Mouse (Mus musculus) 3T3-L1 (cell line): ENCODE results near the gene Ppp1r11.

Experiments
- DNase-seq: peaks from one replicate; pipeline ENCODE4 v3.0.0-alpha.2; 2015; ENCODE audit warnings: low read depth, low spot score

Ppp1r11 gene

DNA sequence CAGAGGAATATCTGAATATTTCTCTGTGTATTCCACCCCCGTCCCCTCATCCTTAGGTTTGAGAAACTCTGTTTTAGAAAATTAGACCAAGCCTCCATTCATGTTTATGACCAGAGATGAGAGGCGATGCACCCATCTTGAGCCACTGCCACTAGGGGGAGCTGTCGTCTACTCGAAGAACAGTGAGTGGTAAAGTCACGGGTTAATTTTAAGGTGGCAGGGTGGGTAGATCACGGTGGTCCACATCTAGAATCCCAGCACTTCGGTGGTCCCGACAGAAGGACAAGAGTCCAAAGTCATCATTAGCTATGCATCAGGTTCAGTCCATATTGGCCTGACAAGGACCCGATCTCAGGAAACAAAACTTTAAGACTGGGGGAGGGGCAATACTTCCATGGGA is 36.5 kb downstream of the Ppp1r11 start:
- peak; percentile 81 for DNase-seq

DNA sequence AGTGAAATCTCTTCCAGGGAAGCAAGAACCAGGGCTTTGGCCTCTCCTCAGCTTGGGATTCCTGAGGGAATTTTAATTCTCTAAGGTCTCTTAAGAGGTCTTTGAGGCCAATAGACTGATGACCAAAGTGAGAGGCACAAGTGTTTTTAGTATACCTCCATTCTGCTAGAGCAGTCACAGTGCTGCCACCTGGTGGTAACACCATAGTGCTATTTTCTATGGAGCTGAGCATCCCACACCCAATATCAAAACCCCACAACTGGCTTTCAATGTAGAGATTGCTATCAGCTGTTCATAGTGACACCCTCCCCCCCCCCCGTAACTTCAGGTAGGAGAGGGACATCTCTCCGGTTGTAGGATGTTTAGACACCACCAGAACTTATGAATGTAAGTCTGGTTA is 37.4 kb downstream of the Ppp1r11 start:
- peak; percentile 91 for DNase-seq

DNA sequence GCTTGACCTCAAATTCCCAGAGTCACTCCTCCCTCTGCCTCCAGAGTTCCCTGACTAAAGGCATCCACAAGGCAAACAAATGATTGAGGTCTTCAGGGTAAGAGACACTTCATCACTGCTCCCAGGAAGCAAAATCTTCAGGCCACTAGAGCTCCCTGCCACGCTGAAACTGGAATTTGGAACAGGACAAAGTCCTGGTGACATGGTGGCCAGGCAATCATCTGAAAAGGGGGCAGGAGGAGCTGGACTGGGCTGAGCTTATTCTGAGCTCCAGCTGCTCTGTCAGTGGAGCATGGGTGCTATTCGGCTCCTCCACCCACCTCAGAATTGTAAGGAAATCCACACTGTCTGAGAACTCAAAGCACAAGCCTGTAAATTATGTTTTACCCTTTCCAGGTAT is 39.5 kb downstream of the Ppp1r11 start:
- no peak for DNase-seq

DNA sequence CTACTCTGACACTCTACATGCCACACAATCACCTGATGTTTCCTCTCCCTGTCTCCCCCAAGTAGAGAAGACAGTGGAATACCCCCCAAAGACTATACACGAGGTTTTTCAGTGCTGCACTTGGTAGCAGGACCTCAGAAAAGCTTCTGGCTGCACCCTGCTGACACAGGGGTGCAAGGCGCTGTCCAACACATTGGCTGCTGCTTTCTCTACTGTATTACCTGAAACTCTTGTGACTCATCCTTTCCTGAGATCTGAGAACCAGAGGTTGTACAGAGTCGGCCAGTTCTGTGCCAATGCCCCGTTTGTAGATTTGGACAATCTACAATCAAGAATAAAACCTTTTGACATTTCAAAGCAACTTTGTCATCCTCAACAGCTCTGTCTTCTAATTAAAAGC is 41.7 kb downstream of the Ppp1r11 start:
- no peak for DNase-seq

DNA sequence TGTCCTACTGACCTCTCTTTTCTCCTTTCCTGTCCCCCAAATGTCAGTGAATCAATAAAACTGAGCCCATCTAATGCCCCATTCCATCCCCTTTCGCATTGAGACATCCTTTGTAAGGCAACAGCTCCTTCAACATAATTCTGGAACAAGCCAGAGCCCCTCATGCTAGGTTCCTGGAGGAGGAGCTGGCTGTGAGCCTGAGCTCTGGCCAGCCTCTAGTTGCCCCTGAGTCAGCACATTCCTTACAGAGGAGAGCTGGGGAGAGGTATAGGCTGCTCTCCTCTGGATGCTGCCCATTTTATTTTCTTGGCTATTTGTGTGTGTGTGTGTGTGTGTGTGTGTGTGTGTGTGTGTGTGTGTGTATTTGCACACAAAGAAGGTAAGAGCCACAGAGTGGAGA is 43.3 kb downstream of the Ppp1r11 start:
- DNase-seq: peak; percentile 75

DNA sequence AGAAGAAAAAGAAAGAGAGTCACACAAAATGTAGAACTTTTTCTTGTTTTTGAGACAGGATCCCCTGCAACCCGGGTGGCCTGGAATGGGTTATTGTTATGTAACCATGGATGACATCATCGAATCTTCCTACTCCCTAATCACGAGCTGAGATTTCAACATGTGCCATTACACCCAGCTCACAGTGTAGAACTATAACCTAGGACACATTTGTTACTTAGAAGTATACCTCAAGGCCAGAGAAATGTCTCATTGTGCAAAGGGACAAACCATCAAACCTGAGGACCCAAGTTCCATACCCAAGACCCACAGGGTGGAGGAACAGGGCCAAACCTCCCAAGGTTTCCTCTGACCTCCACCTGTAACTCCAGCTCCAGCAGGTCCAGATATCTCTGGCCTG is 47.9 kb downstream of the Ppp1r11 start:
- peak; percentile 16 for DNase-seq

DNA sequence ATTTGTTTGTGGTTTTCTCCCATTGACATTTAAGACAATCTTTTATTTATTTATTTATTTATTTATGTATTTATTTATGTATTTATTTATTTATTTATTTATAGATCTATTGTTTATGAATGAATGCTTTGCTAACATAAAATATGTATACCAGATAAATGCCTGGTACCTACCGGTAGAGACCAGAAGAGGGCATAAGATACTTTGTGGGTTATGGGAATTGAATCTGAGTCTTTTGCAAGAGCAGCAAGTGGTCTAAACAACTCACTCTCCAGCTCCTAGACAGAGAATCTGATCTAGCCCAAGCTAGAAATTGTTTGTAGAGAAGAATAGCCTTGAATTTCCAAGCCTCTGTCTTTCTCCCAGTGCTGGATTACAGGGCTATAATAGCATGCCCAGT is 50.9 kb downstream of the Ppp1r11 start:
- DNase-seq: no peak

DNA sequence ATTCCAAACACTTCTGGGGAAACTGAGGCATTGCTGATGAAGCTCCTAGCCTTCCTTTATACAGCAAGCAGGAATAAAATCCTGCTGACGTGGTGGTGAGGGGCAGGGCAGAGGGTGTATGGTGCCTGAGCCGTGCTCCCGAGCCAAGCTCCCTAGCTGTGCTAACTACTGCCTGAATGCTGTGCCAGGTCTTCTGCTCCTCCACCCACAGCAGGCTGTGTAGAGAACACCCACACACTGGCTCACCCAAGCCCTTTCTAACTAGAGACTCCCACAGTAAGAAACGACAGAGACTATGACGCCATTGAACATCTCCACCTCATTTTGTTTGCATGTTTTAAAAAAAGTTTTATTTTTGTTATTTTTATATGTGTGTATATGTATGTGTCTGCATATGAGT is 51.5 kb downstream of the Ppp1r11 start:
- no peak for DNase-seq

DNA sequence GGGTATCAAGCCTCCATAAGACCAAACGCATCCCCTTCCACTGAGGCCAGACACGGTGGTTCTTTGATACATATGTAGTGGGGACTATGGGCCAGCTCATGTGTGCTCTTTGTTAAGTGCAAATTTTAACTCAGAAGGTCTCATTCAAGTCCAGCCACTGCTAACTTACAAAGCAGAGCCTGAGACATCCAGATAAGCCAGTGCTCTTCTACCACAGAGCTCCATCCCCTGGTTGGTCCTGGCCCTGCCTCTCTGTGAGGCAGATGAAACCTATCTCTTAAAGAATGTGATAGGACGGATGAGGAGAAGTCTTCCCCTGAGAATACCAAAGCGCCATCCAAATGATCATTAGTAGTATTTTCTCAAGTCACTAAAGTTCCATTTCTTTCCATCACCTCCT is 52.2 kb downstream of the Ppp1r11 start:
- DNase-seq: no peak
